Comparison of ENCODE assay signal across 8 mouse cellular contexts in the genomic region with DNA sequence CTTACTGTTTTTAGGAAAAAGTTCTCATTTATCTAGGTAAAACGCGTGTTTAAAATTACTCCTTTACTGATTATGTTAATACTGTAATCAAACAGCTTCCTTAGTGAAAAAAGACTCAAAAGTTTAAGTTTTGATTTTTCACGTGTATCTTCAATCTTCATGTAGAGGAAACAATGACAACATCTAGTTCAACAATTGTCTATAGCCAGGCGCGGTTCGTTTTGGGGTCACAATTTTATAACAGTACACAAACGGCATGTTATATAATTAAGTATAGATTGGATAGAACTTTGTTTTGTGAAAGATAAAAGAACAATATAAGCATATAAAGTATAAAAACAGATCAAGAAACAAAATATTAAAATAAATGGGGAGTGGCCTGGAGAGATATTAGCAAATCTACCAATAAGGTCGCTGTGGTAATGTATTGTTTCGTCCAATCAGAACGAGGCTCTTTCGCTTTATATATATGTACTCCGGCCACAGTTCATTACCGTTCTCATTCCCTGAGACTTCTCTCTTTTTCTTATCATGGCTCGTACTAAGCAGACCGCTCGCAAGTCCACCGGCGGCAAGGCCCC. TPM values are rescaled to one million over a fixed set of nuclear protein-coding genes. Genes with fewer than 3 reads are reported as not detected.
DNase-seq lines count a peak whose midpoint lies in the region; ATAC-seq lines count a peak whose summit lies in the region.

A gene (plus strand): TSS at position 493 of the 581 bp plus-strand sequence.

- no peaks in the 10 kb centered on the region for H3K9me3 ChIP-seq in forebrain, embryonic 13.5 days (replicated peaks)
- H3K9me3 ChIP-seq in hindbrain, embryonic 15.5 days = no peaks in the 10 kb centered on the region
- no peaks in the 10 kb centered on the region for H3K9me3 ChIP-seq in limb, embryonic 12.5 days
- H3K9me3 ChIP-seq in midbrain, embryonic 13.5 days = no peaks in the 10 kb centered on the region
- H3K9me3 ChIP-seq in stomach, embryonic 16.5 days (replicated peaks; ENCODE audit: control insufficient read depth, low read length) = no peaks in the 10 kb centered on the region

- under 1% methylated on average over 17 of the region's 18 CpGs for WGBS in forebrain, embryonic 13.5 days
- under 1% methylated on average over 18 of the region's 18 CpGs for WGBS in hindbrain, embryonic 15.5 days
- under 1% methylated on average over 18 of the region's 18 CpGs for WGBS in limb, embryonic 12.5 days
- WGBS in midbrain, embryonic 13.5 days = under 1% methylated on average over 18 of the region's 18 CpGs
- under 1% methylated on average over 18 of the region's 18 CpGs for WGBS in stomach, embryonic 16.5 days

- no peaks in the 10 kb centered on the region for H3K36me3 ChIP-seq in forebrain, embryonic 13.5 days (ENCODE audit: poor library complexity, severe bottlenecking)
- no peaks in the 10 kb centered on the region for H3K36me3 ChIP-seq in hindbrain, embryonic 15.5 days
- H3K36me3 ChIP-seq in limb, embryonic 12.5 days = no peaks in the 10 kb centered on the region
- no peaks in the 10 kb centered on the region for H3K36me3 ChIP-seq in midbrain, embryonic 13.5 days
- no peaks in the 10 kb centered on the region for H3K36me3 ChIP-seq in stomach, embryonic 16.5 days (ENCODE audit: control insufficient read depth, insufficient read depth, low read length)

- peak; percentile 53 for DNase-seq in cerebellum, adult 9-10 months
- no peak for DNase-seq in cerebellum, adult 8-10 months

- peak within 1 kb of the TSS; percentile 74 for H3K4me2 ChIP-seq in forebrain, embryonic 13.5 days
- H3K4me2 ChIP-seq in hindbrain, embryonic 15.5 days = peak within 1 kb of the TSS; percentile 58
- H3K4me2 ChIP-seq in limb, embryonic 12.5 days = peak within 1 kb of the TSS; percentile 73
- peak within 1 kb of the TSS; percentile 75 for H3K4me2 ChIP-seq in midbrain, embryonic 13.5 days (replicated peaks)
- H3K4me2 ChIP-seq in stomach, embryonic 16.5 days (ENCODE audit: low read depth, low read length) = peak within 1 kb of the TSS; percentile 78

- ATAC-seq in activated CD4-positive, CD25-positive, alpha-beta regulatory T cell, adult 4 months = peak; percentile 30
- peak; percentile 59 for ATAC-seq in forebrain, embryonic 13.5 days
- peak; percentile 62 for ATAC-seq in hindbrain, embryonic 15.5 days (ENCODE audit: low FRiP score, low read depth)
- ATAC-seq in limb, embryonic 12.5 days (ENCODE audit: insufficient number of reproducible peaks, insufficient read depth, low FRiP score, low TSS enrichment, low read depth) = peak; percentile 54
- peak; percentile 61 for ATAC-seq in midbrain, embryonic 13.5 days
- peak; percentile 63 for ATAC-seq in stomach, embryonic 16.5 days (ENCODE audit: insufficient read depth, low FRiP score)

- no peaks in the 10 kb centered on the region for H3K27me3 ChIP-seq in forebrain, embryonic 13.5 days
- no peaks in the 10 kb centered on the region for H3K27me3 ChIP-seq in hindbrain, embryonic 15.5 days
- H3K27me3 ChIP-seq in limb, embryonic 12.5 days = no peaks in the 10 kb centered on the region
- H3K27me3 ChIP-seq in midbrain, embryonic 13.5 days = no peaks in the 10 kb centered on the region
- H3K27me3 ChIP-seq in stomach, embryonic 16.5 days (ENCODE audit: control insufficient read depth, insufficient read depth, low read length) = no peaks in the 10 kb centered on the region

- peak within 1 kb of the TSS; percentile 48 for H3K4me3 ChIP-seq in forebrain, embryonic 13.5 days
- H3K4me3 ChIP-seq in hindbrain, embryonic 15.5 days = peak within 1 kb of the TSS; percentile 43
- H3K4me3 ChIP-seq in limb, embryonic 12.5 days (replicated peaks) = peak within 1 kb of the TSS; percentile 49
- H3K4me3 ChIP-seq in midbrain, embryonic 13.5 days (replicated peaks) = peak within 1 kb of the TSS; percentile 46
- H3K4me3 ChIP-seq in stomach, embryonic 16.5 days (replicated peaks; ENCODE audit: low read length) = peak within 1 kb of the TSS; percentile 52

- H3K9ac ChIP-seq in forebrain, embryonic 13.5 days = peak within 1 kb of the TSS; percentile 82
- H3K9ac ChIP-seq in hindbrain, embryonic 15.5 days = peak within 1 kb of the TSS; percentile 53; the same call in 1 of the 2 replicates
- peak within 1 kb of the TSS; percentile 80 for H3K9ac ChIP-seq in limb, embryonic 12.5 days (replicated peaks)
- peak within 1 kb of the TSS; percentile 74 for H3K9ac ChIP-seq in midbrain, embryonic 13.5 days (replicated peaks)
- H3K9ac ChIP-seq in stomach, embryonic 16.5 days (ENCODE audit: low read length) = peak within 1 kb of the TSS; percentile 64

- peaks cover 33% of the 10 kb centered on the region for H3K4me1 ChIP-seq in forebrain, embryonic 13.5 days
- peaks cover 34% of the 10 kb centered on the region for H3K4me1 ChIP-seq in hindbrain, embryonic 15.5 days (replicated peaks)
- peaks cover 10% of the 10 kb centered on the region for H3K4me1 ChIP-seq in limb, embryonic 12.5 days (replicated peaks)
- H3K4me1 ChIP-seq in midbrain, embryonic 13.5 days (replicated peaks) = peaks cover 37% of the 10 kb centered on the region
- peaks cover 28% of the 10 kb centered on the region for H3K4me1 ChIP-seq in stomach, embryonic 16.5 days (ENCODE audit: control insufficient read depth, insufficient read depth, low read length)

- peak within 1 kb of the TSS; percentile 91 for H3K27ac ChIP-seq in forebrain, embryonic 13.5 days
- H3K27ac ChIP-seq in hindbrain, embryonic 15.5 days (replicated peaks) = peak within 1 kb of the TSS; percentile 82
- peak within 1 kb of the TSS; percentile 94 for H3K27ac ChIP-seq in limb, embryonic 12.5 days
- H3K27ac ChIP-seq in midbrain, embryonic 13.5 days = peak within 1 kb of the TSS; percentile 85
- peak within 1 kb of the TSS; percentile 90 for H3K27ac ChIP-seq in stomach, embryonic 16.5 days (ENCODE audit: low read length)

RNA-seq across cellular contexts. Expression of the gene that starts here (rescaled TPM):
- polyA plus RNA-seq in activated CD4-positive, CD25-positive, alpha-beta regulatory T cell, adult 4 months (2017; shearing (Covaris generic)) = not detected
- polyA plus RNA-seq in forebrain, embryonic 13.5 days (2015; fragmentation: Nextera tagmentation; extraction: Ambion mirVana) = 8.8 TPM in 2 replicates
- polyA plus RNA-seq in hindbrain, embryonic 15.5 days (2015; fragmentation: Nextera tagmentation; extraction: Ambion mirVana) = 1.2 and 2.0 TPM in 2 replicates
- polyA plus RNA-seq in limb, embryonic 12.5 days (2016; fragmentation: Nextera tagmentation; extraction: Ambion mirVana) = 9.5 and 11.3 TPM in 2 replicates
- 2.1 and 3.1 TPM in 2 replicates for polyA plus RNA-seq in midbrain, embryonic 13.5 days (2015; fragmentation: Nextera tagmentation; extraction: Ambion mirVana)
- 6.3 and 6.5 TPM in 2 replicates for polyA plus RNA-seq in stomach, embryonic 16.5 days (2015; fragmentation: Nextera tagmentation; extraction: Ambion mirVana)

Comparison
In these comparisons a context has a peak if more than half of its experiments do, and no peak if none do; other contexts are left out.
1. Peak in ATAC-seq in activated CD4-positive, CD25-positive, alpha-beta regulatory T cell, adult 4 months; RNA of the gene not detected or under 1 TPM.